Mouse (Mus musculus) T-helper 17 cell (primary cell): ENCODE data around the gene Safb2.
"Not testable (repeated sequence)": the region's sequence is repeated elsewhere in the genome, so short reads cannot be mapped to it uniquely, and the experiment has no call there.

Experiments used
- in situ Hi-C, 2 experiments: fragments of 300-600 bp; cut with MboI, MseI; formaldehyde crosslinking; loops; 1 replicate in 1 of 2; 2 replicates in 1 of 2; pipeline ENCODE4 v1.15.1; 2025; ENCODE audit warnings: high pct_unique_total_duplicates in 2 of 2

Gene Safb2

DNA sequence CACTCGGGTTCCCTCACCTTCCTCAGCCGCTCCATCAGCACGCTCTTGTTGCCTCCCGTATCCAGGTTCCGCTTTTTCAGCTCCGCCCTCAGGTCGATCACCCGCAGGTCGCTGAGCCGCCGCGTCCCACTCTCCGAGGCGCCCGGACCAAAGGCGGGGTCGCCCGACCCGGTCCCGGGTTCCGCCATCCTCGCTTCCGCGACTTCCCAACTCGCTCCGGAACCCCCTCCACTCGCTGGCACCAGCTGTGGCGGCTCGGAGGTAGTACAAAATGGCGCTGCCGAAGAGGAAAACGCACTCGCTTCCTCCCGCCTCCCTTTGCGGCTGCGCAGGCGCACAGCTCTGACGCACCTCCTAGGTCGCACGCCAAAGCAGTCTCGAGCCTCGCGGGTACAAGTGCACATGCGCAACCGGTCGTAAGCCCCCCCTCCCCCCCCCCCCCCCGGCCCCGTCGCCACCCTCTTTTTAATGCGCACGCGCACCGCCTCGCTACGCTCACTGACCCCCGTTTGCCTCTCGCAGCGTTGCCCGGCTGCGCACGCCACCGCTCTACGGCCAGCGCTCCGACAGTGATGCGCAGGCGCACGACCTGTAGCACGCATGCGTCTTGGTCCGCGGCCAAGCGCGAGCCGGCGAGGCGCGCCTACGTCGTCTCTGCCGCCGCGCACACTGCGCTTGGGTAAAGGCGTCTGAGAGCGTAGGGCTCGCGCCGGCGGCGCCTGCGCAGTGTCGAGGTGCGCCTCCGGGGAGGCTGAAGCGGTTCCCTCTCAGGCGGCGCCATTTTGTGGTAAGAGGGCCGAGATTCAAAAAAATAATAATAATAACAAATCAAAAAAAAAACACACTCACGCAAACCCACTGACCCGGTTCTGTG, at the start of gene Safb2, which contains the start of gene Safb:
Gene Safb2, minus strand, starts transcription at position 329 of the 874 bp plus-strand sequence.
Gene Safb, plus strand, starts transcription at position 569 of the 874 bp plus-strand sequence.
- in situ Hi-C loops = no loop called here

GRCm38 (mm10) chr17:56634023-56634422, 49.6 kb upstream of the Safb2 start:
- in situ Hi-C loops = no loop called here

DNA sequence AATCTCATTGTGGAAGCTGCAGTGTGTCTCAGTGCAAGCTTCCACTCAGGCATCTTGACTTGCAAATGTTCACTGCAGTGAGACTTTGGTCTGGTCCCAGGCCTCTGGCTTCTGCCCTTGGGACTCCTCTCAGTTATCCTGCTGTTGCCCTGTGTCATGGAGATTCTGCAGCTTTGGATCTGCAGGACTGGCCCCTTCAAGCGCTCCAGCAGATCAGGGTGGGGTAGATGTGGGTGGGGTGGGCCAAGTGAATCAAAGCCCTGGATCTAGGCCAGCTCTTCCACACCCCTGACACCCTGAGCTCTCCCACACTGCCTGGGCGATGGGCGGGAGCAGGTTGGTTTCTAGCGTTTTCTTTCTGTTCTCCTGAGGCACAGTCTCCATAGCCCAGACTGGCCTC, 47.4 kb upstream of the Safb2 start:
- in situ Hi-C loops = no loop called here

DNA sequence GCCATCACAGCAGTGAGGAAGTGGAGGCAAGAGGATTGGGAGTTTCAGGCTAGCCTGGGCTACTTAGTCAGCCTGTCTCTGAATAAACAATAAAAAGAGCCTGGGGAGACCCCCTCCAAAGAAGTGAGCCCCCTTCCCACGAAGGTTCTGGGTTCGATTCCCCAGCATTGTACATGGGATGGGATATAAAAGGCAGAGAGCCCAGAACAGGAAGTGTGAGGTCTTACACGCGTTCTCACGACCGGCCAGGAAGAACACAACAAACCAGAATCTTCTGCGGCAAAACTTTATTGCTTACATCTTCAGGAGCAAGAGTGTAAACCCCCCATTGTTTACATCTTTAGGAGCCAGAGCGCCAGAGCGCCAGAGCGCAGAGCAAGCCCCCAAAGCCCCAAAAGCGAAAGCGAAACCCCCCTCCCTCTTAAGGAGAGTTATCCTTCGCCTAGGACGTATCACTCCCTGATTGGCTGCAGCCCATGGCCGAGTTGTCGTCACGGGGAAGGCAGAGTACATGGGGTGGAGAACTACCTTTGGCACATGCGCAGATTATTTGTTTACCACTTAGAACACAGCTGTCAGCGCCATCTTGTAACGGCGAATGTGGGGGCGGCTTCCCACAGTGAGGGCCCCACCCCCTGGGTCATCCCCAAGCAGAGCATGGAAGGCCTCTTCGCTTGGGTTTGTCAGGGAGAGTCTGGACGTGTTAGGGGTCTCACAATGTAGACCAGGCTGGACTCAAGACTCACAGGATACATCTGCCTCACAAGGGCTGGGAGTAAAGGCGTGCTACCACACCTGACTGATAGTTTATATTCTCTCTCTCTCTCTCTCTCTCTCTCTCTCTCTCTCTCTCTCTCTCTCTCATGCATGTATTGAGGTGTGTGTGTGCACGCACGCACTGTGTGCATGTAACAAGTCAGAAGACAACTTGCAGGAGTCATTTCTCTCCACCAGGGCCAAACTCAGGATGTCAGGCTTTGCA, 45.7 kb upstream of the Safb2 start:
- in situ Hi-C loops = loop anchor here (5.0 kb wide), 2 partner anchors 37 to 92 kb away; no protein-coding TSS in a partner anchor

DNA sequence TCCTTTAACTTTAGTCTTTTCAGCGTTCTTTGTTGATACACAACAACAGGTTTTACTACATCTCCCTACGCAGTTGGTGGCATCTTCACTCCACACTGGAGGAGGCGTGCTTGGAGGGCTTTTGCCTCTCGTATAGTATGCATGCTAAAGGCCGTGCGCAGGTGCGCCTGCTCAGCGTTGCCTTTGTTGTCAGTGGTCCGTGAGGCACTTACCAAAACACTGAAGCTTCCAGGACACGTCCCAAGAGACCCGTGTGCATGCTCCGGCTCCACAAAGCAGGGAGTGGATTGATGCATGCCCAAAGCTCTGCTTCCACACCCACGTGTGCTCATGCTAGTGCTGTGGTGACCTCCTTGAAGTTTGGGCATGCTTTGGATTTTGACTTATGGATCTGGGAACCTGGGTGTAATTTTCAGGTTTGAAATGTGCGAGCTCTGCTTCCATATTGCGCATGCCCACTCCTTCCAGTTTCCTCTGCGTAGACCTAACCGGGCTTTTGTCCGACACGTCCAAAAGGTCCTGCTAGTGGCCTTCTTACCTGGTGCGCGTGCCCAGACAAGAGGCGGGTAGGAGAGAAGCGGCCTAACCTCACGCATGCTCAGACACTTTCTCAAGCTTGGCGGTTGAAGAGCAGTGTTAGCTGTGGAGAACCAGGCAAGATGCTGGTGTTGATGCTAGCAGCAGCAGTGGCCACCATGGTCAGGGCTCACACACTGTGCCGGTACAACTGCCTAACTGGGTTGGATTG, 43.3 kb upstream of the Safb2 start, which contains the start of gene Catsperd:
Gene Catsperd, plus strand, starts transcription at position 614 of the 748 bp plus-strand sequence.
- in situ Hi-C loops = loop anchor here (5.0 kb wide), 2 partner anchors 40 to 95 kb away; no protein-coding TSS in a partner anchor

DNA sequence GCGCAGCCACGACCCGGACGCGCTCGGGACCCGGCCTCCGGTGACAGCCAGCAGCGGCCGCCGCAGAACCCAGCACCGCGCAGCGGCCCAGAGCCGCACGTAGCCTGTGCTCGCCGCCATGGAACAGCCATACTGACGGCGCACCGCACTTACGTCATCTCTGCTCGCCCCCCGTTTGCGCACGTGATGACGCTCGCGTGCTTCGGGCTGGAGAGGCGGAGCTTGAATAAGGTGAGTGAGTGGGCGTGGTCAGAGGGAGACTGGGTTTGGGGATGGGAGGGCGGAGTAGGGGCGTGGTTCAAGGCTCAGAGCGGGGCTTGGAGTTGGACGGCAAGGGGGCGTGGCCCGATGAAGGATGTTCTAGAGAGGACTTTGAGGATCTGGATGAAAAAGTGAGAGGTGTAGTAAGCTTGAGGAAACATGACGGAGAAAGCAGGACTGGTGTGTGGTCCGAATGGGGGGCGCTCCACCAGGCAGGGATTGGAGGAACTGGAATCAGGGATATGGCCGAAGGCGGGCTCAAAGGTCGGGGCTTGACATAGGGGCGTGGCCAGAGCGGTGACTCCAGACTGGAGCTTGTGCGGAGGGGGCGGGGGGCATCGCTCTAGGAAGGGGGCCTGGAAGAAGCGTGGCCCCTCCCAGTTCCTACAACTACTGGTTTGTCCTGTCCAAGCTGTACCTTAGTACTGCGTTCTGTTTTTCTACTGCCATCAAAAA, 42.5 kb upstream of the Safb2 start, which contains the start of gene Lonp1:
Gene Lonp1, minus strand, starts transcription at position 134 of the 717 bp plus-strand sequence.
- in situ Hi-C loops = loop anchor here (5.0 kb wide), 2 partner anchors 40 to 95 kb away; no protein-coding TSS in a partner anchor

- in situ Hi-C loops = loop anchor here (5.0 kb wide), 2 partner anchors 41 to 96 kb away; no protein-coding TSS in a partner anchor
These were observed 41.9 kb upstream of the Safb2 start for GRCm38 (mm10) chr17:56626260-56626659.

GRCm38 (mm10) chr17:56625495-56625894, 41.1 kb upstream of the Safb2 start:
- in situ Hi-C loops = loop anchor here (5.0 kb wide), 2 partner anchors 42 to 97 kb away; no protein-coding TSS in a partner anchor

DNA sequence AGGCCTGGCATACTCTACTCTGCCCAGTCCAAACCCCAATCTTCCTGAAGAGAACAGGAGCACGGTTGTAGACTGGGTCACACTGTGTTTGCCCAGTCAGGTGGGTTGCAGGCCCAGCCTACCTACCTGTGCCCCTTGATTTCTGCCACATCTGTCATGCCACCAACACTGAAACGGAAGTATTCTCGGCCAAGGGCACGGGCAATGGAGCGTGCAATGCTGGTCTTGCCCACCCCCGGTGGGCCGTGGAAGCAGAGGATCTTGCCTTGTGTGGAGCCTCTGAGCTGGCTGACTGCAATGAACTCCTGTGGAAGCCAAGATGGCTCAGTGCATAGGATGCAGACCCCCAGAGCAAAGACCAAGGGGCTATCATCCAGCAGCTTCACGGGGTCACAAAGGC, 33.2 kb upstream of the Safb2 start:
- in situ Hi-C loops = loop anchor here in 1 of 2 experiments (5.0 kb wide), 1 partner anchor 50 kb away; no protein-coding TSS in a partner anchor

DNA sequence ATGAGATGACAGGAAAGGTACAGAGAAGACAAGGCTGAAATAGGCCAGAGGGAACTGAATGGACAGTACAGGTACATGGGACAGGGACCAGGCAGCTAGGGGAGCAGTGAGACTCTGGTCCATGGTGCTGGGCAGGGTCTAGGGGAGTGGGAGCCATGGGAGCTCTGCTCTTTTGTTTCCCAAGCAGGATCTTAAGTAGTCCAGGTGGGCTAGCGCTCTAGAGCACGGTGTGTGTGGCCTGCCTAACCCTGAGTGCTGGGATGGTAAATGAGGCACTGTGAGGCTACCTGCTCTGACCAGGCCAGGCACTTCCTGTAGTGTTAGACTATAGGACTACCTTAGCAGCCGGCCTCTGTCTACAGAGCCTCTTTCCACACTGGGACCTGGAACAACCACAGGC, 32.3 kb upstream of the Safb2 start:
- in situ Hi-C loops = loop anchor here in 1 of 2 experiments (5.0 kb wide), 1 partner anchor 51 kb away; no protein-coding TSS in a partner anchor

DNA sequence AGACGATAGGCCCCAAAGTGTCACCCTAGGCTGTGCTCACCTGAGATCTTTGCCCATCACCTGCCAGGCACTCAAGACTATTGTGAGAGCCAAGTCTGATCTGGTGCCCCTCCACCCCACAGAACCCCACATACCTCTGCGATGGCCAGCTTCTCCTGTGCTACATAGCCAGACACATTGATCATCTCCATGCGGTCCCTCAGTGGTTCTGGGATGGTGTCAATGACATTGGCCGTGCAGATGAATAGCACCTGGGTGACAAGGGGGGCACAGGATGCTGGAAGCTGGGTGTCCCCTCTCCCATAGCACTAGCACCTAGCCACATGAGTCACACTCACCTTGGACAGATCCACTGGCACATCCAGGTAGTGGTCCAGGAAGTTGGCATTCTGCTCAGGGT, 31.4 kb upstream of the Safb2 start:
- in situ Hi-C loops = loop anchor here in 1 of 2 experiments (5.0 kb wide), 1 partner anchor 52 kb away; no protein-coding TSS in a partner anchor

GRCm38 (mm10) chr17:56615136-56615784, 30.9 kb upstream of the Safb2 start:
- in situ Hi-C loops = loop anchor here in 1 of 2 experiments (5.0 kb wide), 1 partner anchor 52 kb away; no protein-coding TSS in a partner anchor

DNA sequence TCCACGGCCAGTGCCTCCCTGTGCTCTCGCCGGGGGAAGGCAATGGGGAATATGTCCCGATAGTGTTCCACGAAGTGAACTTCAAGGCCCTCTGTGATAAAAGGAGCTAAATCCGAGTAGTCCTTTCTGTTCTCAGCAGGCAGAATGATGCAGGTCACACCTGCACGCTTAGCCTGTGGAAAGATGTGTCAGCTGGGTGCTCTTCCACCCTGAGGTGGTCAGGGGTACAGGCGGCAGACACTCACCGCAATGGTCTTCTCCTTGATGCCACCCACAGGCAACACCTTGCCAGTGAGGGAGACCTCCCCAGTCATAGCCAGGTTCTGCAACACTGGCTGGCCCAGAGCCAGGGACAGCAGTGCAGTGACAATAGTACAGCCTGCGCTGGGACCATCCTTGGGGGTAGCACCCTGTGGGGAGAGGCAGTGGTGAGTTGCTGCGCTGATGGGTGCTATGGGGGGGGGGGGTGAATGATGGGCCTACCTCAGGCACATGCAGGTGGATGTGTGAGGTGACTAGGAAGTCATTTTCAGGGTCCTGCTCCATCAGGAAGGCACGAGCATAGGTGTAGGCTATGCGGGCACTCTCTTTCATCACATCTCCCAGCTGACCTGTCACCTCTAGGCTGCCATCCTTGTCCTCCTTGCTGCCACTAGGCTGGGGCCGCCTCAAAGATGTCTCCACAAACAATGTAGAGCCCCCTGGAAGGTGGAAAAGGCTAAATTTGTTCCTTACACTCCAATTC, 30.2 kb upstream of the Safb2 start:
- in situ Hi-C loops = loop anchor here in 1 of 2 experiments (5.0 kb wide), 1 partner anchor 53 kb away; no protein-coding TSS in a partner anchor

- in situ Hi-C loops = not testable (repeated sequence)
These were observed 29.5 kb upstream of the Safb2 start for GRCm38 (mm10) chr17:56613893-56614292.

- in situ Hi-C loops = no loop called here
These were observed 29.0 kb upstream of the Safb2 start, which contains the start of gene Rpl36 for GRCm38 (mm10) chr17:56613236-56613844. Gene Rpl36, plus strand, starts transcription at chr17:56613416.

GRCm38 (mm10) chr17:56612565-56612939, 28.2 kb upstream of the Safb2 start:
- in situ Hi-C loops = not testable (repeated sequence)

GRCm38 (mm10) chr17:56611861-56612564, 27.6 kb upstream of the Safb2 start:
- in situ Hi-C loops = no loop called here
